Mouse (Mus musculus) kidney, postnatal 10 days (tissue): ENCODE measurements around the gene Cmip.
A peak's percentile ranks its signal among the peaks of the same experiment; 100 is the strongest.

Experiments
- DNase-seq: peaks from one replicate; pipeline ENCODE4 v3.0.0; 2021; ENCODE audit warnings: mixed read lengths

Gene Cmip

DNA sequence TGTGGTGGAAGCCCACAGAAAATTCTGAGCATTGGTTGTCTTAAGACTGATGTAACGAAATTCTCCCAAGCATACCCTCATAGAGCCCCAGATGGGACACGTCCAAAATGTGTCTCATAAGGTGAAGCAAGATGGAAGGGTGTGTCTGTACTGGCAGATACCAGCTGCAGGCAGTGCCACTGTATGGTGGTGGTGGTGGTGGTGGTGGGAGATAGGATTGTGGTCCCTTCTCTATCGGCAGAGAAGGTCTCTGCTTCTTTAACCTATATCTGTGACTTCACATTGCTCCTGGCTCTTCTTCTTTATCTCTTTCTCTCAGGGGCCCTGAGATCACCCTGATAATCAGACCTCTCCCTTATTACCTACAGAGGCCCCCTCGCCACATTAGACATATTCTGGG is 92.7 kb downstream of the Cmip start:
- DNase-seq, result no peak

DNA sequence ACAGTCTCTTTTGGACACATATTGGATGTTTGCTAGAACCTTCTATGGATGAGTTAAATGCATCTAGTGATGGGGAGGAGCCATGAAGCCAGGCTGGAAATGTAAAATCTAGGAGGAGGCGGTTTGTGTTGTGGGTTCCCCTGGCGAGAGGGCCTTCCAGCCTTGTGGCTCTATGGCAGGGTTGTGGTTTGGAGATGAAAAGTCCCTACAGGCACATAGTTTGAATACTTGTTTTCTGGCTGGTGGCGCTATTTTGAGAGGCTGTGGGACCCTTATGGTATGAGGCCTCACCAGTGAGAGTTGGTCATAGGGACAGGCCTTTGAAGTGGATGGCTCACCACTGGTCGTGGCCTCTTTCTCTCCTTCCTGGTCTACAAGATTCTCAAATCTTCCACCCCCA is 95.2 kb downstream of the Cmip start:
- no peak for DNase-seq

DNA sequence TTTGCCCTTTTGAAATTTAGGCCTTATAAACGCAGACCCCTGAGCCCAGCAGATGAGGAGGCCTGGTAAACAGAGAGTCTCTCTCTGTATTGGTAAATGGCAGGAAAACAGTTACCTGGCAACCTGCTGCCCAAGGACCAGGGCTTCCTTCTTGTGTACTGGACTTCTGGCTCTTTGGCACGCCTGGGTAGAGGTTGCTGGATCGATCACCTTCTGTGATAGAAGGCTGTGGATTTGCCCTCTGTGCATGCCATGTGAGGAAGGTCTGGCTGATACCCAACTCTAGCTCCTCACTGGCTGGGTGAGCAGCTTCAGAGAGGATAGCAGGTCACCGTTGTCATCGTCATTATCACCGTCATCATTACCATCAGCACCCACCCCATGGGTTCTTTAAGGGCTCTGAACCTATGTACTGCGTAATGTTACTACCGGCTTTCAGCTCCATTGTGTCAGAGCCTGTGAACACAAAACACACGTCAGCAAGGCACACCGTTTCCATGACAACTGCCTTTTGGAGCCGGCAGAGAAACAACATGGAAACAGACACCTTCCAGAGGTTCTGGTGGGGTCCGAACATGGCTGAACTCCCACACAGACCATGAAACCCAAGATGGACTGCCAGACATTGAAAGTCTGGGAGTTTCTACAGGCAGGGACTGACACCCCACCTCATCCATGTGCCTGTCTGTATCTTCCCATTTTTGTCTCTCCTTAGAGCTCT is 98.4 kb downstream of the Cmip start:
- no peak for DNase-seq

DNA sequence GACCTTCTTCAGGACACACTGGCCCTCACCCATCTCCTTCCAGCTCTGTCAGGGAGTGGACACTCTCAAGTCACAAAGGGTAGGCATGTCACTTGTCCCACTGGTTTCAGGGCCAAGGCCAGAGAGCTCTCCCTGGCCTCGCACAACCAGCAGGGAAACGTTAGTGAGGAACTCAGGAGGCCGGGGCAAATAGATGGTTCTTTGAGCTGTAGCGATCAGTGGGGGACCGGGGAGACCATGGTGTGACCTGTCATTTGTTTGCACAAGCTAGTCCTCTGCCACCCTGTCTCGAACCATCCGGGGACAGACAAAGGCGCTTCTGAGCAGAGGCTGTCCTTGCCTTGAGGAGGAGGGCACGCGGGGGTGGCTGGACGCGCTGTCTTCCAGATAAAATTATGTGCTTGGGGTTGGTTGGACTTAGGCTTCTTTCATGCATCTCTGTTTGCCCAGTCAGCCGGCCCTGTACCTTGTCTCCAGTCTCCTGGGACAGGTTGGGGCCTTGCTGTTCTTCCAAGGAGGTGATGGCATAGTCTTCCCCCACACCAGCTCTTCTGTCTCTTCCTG is 99.3 kb downstream of the Cmip start:
- DNase-seq, result no peak

DNA sequence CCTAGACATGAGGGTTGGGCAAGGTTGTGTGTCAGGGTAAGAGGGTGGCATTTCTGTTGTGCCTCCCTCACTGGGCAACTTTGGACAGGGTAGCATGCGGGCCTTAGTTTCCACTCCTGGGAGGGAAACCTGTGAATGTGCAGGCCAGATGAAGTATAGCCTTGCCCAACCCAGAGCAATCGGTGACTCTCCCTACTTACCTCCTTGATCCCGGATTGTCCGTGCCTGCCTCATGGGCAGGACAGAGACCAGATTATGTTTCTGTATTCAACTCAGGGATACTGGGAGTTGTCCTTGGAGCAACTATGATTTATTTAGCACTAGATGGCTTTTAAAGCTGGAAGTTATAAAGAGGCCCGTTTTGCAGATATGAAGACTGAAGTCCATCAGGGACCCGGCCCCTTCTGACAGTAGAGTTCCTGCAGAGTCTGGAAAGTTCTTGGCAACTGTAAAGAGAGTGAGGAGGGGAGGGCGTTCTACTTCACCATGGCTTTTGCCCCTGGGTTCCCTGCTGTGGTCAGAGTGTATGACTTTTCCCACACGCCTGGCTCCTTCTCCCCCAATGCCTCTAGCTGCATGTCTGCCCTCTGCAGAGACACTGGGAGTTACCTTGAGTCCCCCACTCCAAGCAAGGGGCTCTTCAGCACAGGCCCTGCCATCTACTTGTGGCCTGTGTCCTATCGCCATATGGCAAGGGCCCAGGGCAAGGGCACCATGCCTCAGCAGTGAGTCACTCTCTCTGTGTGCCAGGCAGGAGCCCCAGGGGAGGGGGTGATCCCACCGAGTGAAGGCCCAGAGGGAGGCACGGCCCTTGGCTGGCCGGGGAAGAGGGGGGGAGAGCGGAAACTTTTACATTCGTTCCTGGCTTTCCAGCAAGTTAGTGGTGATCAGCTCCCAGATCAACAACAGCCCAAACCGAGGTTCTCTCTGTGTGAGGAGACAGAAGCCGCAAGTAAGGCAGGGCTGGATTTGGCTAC is 100.9 kb downstream of the Cmip start:
- DNase-seq, result peak; percentile 51

DNA sequence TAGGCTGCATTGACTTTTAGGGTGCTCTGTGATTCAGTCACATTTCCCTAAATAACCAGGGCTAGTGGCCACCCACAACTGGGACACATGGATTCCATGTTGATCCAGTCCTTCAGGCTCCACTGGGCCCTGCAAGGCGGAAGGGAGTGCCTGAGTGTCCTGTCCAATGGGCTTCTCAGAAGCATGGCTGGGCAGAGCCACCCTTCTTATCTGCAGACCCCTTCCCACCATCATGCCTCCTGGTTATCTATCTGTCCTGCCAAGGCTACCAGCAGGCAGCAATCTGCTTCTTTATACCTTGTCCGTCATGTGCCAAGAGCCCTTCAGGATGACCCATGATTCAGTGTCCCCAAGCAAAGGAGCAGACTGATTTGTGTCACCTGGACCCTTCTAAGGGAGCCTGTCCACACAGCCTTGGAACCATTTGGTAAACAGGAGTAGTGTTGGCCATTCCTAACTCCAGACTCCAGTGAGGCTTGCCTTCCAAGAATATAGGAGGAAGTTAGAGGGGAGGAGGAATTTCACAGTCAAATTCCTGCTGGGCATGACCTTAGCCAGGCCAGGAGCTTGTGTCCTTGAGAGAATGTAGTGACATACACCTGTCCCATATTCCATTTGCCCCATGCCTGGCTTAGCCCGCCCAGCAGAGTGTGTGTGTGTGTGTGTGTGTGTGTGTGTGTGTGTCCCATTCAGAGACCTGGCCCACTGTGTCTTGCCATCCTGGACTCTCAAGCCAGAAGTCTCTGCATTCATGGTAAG is 103.5 kb downstream of the Cmip start:
- DNase-seq, result no peak

DNA sequence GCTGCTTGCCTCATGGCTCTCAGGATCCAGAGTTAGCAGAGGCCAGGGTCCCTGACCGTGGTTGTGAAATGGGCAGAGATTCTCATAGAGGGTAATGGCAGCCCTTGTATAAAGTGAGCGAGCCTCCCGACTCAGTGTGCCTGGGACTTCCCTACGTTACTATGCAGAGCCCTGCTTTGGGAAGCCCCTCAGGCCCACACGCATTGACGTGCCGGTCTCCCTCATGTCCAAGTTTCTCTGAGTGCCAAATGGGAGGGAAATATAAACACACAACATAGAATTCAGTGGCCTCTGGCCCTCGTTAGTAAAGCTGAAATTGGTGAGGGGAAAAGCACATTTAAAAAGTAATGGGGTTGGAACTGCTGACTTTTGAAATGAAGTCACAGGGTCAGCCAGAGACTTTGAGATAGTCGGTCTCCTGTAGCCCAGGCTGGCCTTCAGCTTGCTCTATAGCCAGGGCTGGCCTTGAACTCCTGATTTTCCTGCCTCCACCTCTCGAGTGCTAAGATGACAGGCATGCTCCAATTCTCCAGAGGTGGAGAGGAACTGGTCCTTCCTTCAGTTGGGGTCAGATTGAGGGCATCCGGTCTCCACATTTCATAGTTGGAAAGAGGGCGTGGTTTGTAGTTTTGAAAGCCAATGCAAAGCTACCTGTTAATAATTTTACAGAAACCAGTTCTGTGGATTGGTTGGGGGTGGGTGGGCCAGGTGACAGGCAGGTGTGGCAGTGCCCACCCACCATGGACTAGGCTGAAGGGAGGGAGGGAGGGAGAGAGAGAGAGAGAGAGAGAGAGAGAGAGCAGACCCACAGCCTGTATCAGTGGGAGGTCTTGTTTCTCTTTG is 105.0 kb downstream of the Cmip start:
- no peak for DNase-seq

DNA sequence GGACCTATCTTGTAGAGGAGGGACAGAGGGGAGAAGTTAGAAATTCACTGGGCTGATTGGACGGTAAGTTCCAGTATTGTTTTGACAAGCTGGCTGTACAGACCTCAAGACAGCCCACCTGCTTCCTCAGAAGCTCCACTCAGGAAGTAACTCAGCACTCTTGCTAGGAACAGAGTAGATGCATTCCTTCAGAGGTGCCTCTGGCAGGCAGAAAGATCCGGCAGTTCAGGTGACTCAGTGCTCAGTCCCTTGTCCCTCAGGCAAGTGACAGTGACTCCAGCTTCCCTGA is 105.5 kb downstream of the Cmip start:
- no peak for DNase-seq

DNA sequence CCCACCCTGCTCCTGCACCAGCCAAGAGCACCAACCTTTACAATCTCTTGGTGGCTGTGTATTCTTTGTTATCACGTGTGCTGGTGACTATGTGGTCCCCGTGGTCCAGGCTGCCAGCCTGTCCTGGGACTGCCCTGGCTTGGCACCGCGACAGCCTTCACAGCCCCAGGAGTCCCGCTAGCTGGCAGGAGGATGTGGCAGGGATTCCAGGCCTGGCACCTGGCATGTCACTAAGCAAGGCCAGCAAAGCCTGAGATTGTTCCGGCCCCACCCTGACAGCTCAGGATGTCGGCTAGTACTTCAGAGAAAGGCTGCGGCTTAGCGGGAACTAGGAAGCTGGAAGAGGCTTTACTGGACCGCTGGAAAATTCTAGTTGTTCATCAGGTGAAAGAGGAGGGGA is 106.4 kb downstream of the Cmip start:
- DNase-seq, result peak; percentile 63

DNA sequence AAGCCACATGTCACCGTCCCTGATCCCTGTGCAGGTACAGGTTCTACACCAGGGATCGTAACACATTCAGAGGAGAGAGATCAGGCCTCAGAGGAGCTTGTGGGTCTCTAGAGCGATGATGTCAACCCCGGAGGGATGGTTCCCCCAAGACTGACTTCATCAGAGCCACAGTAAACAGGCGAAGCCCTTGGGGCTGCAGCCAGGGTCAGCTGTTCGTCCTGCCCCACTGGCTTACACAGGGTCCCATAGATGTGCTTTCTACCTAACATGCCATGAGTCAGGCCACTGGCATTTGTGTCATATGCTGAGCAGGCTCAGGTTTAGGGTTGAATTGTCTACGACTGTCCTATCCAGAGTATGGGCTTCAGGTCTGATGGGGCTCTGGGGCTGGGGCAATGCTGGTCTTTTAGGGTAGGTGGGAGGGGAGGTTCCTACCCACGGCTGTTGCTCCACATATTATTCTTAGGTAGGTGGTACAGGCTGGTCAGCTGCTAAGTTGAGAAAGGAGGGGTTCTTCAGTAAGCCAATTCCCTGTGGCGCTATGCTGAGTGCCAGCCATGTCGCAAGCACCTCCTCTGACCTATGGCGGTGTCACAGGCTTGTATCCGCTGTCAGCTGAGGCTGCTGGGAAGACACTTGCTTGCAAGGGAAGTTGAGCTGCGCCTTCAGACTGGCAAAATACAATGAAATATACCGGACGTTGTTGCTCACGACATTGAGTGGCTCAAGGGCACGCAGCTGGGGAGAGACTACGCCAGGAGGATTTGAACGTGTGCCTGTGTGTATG is 107.7 kb downstream of the Cmip start:
- DNase-seq, result peak; percentile 60

DNA sequence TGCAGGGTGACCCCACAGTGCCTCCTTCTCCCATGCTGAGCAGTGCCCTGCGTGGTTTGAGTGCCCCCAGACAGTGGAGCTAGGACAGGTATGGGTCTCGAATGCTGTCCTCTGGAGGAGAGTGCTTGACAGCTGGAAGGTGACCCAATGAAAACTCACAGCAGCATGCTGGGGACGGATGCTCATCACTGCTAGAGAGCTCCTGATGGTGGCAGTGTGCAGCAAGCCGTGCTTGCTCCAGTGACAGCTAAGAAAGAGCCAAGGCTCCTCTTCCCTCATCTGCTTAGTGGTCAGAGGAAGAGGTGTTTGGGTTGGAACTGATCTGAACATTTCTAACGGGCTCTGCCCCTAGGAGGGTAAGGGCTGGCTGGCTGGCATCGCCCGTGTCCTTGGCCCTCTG is 109.6 kb downstream of the Cmip start:
- DNase-seq, result peak; percentile 62

DNA sequence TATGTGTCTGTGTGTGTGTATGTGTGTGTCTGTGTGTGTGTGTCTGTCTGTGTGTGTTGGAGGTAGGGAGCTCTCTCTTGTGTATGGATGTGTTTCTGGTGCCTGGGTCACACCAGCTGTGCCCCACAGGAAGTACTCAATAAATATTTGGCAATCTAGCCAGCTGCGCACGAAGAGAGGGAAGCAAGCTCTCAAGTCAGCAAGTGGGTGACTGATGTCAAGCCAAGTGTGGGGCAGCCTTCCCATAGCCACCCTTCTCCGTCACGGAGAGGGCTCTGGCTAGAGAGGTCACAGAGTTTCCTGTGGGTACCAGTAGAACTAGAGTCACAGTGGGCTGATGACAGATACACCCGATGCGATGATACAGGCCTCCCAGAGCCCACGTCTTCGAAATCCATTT is 110.6 kb downstream of the Cmip start:
- DNase-seq, result no peak

DNA sequence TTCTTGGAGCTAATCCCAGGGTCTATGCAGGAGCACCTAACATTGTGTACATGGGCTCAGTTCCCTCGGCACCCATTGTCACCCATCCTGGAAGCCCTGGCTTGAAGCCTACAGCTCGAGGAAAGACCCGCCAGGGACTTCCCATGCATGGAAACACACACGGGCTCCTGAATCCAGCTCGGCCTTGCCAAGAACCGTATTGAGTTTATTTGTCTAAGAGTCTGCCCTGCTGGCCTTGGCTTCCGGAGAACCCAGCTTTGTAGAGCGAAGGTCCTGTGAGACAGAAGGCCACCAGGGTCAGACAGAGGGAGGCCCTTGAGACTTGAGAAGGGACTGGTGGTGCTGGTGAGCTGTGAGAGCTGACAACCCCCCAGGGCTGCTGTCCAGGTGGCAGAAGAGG is 111.9 kb downstream of the Cmip start:
- peak; percentile 74 for DNase-seq

DNA sequence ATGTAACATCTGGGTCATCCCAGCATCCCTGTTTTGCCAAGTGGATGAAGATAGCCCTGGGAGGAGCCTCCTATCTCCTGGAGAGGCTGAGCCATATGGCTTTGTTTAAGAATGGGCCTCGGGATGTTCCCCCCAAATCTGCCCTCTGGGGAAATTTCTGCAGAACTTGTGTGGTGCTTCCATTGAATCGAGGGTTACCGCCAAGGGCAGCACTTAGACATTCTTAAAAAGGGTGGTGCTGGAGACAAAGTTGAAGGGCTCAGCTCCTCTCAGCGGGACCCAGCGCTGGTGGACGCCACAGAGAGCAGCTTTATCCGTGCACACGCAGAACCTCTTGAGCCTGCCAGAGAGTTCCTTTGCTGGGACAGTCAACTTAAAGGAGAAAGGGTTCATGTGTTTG is 113.1 kb downstream of the Cmip start:
- no peak for DNase-seq

DNA sequence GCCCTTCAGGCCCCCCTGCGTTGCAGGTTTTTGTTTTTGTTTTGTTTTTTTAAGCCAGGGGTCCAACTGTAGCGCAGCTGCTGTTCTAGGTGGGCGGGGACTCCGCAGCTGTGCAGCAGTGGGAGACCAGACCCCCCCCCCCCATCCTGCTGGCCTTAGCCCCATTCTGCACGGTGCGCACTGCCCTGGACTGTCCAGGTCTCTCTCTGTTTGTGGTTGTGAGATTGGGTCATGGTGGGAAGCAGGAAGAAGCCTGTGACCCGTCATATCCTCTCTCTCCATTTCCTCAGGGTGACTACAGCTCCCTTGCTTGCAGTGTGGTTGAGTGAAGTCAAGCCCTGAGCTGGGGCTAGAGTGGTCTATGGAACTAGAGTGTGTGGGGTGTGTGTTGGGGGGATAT is 114.3 kb downstream of the Cmip start:
- DNase-seq, result no peak

DNA sequence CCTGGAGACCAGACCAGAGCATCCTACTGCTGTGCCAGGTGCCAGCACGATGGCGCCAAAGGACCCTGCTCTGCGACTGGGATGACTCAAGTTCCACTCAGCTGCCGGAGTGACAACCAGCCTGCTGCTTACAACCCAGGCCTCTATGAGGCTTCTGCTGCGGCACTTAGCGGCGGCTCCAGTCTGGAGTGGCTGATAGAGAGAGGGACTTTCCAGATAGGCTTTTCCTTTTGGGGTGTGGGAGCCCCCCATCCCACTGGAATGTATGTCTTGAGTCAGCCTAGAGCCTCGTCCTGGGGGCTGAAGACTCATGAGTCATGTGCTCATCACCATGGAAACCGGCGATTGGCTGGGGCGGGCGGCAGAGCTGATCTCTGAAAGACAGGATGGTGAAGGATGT is 115.2 kb downstream of the Cmip start:
- no peak for DNase-seq

DNA sequence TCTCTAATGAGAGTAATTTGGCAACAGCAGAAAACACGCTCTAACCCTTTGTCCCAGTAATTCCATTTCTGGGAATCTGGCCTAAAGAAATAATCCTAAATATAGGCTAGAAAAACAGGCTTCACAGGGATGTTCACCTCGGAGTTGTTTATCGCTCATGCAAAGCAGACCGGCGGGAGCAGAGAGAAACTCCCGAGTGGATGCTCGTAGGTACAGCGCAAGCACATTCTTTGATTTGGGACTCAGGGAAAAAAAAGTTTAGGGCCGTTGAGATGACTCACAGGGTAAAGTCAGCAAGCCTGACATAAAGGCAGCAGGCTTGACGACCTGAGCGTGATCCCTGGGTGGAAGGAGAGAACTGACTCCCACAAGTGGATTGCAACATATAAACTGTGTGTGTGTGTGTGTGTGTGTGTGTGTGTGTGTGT is 116.2 kb downstream of the Cmip start:
- no peak for DNase-seq

DNA sequence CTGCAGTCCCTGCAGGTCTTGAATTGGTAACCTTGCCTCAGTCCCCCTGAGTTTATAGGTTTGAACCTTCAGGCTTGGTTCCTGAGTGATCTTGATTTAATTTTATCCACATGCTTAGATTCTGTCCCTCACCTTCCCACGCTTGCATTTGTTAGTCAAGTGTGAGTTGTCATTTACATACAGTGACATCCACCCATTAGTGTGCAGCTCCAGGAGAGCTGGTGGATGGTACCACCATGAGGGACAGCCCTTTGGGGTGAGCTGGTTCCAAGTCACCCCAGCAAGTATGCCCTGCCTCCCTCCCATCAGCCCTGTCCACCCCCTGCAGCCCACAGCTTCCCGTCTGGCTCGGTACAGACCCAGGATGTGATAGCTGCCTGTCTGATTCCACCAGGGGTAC is 117.2 kb downstream of the Cmip start:
- DNase-seq, result no peak

DNA sequence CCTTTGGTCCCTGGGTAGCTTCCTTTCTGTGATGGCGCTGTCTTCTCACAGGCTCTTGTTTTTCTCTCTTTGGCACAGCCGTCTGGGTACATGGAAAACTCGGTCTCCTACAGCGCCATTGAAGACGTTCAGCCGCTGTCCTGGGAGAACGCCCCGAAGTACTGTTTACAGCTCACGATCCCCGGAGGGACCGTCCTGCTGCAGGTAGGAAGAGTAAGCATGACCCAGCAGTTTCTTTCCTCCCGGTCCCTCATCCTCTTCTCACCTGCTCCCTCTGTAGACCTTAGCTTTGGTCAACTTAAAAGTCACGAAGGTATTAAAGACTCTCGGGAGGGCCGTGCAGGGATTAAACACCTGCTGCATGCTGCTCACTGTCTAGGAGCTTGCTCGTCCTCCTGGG is 120.1 kb downstream of the Cmip start:
- no peak for DNase-seq

DNA sequence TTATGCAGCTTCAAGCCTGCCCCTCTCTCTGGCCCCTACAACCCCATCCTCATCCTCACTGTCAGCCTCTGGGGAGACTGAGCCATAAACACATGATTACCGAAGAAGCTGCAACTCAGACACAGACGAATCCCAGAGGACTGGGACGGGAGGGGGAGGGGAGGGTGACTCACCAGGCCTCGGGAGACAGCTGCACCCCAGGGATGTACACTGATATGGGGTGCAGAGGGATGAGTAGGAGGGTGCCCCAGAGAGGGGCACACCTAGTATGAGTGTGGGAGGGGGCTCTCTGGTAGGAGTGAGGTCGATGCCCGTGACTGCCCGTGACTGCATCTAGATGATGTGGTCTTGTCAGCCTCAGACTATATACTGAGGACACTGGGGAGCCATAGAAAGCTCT is 121.8 kb downstream of the Cmip start:
- DNase-seq, result no peak

DNA sequence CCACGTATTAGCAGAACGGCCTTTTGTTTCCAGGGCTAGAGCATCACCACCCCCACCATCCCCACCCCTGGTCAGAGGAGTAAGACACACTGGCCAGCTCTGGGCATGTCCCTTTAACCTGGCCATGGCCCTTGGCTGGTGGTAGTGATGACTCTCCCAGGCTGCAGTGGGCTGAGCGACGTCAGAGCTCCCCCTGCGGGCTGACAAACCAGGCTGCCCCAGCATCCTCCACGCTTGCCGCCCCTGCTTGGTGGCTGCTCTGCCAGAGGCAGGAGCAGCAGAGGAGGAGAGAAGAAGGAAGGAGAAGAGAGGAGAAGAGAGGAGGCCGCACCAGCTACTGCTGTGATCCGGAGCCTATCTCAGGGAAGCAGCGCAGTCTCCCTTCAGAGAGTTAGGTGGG is 122.3 kb downstream of the Cmip start:
- peak; percentile 82 for DNase-seq

DNA sequence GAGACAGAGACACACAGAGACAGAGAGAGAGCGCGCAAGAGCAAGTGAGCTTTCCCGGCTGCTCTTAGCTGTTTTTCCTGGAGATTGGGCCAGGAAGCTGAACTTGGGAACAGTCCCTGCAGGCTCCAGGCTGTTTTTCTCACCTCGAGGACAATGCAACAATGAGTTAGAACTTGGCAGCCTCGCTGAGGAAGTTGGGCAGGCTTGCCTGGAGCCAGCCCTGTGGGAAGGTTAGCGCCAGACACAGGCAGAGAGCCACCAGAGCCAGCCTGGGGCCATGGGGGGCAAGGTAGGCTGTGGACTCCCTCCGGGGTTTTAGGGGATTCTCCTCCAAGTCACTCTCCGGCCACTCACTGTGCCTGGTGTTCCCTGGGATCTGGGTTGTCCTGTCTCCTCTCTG is 123.9 kb downstream of the Cmip start:
- peak; percentile 73 for DNase-seq
